Mouse (Mus musculus) ES-Bruce4 (cell line): ENCODE data around the gene Insyn1.

Source experiments
- CTCF ChIP-seq: IDR thresholded peaks from one replicate; pipeline ENCODE4 v1.8.1; 2011; ENCODE audit warnings: low read depth, low read length
- POLR2A ChIP-seq: IDR thresholded peaks from one replicate; pipeline ENCODE4 v1.8.1; 2011; ENCODE audit warnings: low read length; ENCODE audit not compliant: insufficient read depth

- TF ChIP-seq CTCF (no peak), POLR2A (no peak)
Observed at GRCm38 (mm10) chr9:58537774-58538173, 49.4 kb downstream of the Insyn1 start.
